Mouse (Mus musculus): Measurements from ENCODE around the gene Gpr152.

DNA sequence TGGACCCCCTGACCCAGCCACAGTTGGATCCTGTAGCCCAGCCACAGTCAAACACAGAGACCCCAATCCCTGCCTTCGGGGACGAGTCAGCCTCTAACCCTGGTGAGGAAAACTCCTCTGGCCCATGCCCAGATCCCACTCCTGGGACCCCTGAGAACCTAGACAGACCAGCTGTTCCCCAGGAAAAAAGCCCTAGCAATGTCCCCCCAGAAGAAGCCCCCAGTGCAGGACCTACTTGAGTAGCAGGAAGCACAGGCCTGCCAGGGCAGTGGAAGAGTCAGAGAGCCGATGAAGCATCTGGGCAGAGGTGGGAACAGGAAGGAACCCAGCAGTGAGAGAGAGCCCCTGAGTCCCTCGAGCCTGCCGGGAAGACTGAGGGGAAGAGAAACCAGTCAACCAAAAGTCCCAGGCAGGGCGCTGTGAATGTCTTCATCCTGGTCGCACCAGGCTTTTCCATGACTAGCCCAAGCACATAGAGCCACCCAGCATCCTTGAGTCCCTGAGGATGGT lies 4.2 kb downstream of the Gpr152 start, which contains the start of gene Cabp4:
- TF ChIP-seq POLR2A (IDR thresholded peaks at IDR 0.05; ENCODE audit: insufficient read depth, low read length) (no peak), CTCF (IDR thresholded peaks at IDR 0.05; ENCODE audit: low read depth, low read length) (no peak), EP300 (IDR thresholded peaks at IDR 0.05; ENCODE audit: insufficient read depth, low read depth, low read length) (no peak)

Measured in ES-Bruce4 (cell line).